8 mouse cellular contexts compared by ENCODE assay signal in genomic region chr7:34393215-34393614, GRCm38 (mm10). TPM values are rescaled to one million over a fixed set of nuclear protein-coding genes. Genes with fewer than 3 reads are reported as not detected.
DNase-seq lines count a peak whose midpoint lies in the region; ATAC-seq and TF ChIP-seq lines count a peak whose summit lies in the region.

Gene Lsm14a (minus strand): TSS chr7:34393315.

- TF ChIP-seq CTCF in kidney, postnatal 0 days (IDR thresholded peaks at IDR 0.05; ENCODE audit: low read depth) = no peak
- no peak for TF ChIP-seq CTCF in bone marrow macrophage, adult 2 months (IDR thresholded peaks at IDR 0.05; ENCODE audit: low read depth, low read length)

- no peaks in the 10 kb centered on the region for H3K27me3 ChIP-seq in kidney, postnatal 0 days (ENCODE audit: insufficient read depth, low read length)
- no peaks in the 10 kb centered on the region for H3K27me3 ChIP-seq in midbrain, embryonic 14.5 days (ENCODE audit: control insufficient read depth, insufficient read depth, low read length)

- TF ChIP-seq POLR2A in bone marrow macrophage, adult 2 months (IDR thresholded peaks at IDR 0.05; ENCODE audit: borderline replicate concordance, low read depth, low read length) = no peak

- H3K9me3 ChIP-seq in kidney, postnatal 0 days (replicated peaks; ENCODE audit: low read length) = no peaks in the 10 kb centered on the region
- no peaks in the 10 kb centered on the region for H3K9me3 ChIP-seq in midbrain, embryonic 14.5 days (ENCODE audit: control insufficient read depth, low read length)

- ATAC-seq in kidney, postnatal 0 days (replicated peaks; ENCODE audit: low FRiP score, low read depth) = no peak
- ATAC-seq in granulocyte monocyte progenitor cell, adult 5-6 weeks (replicated peaks; ENCODE audit: poor library complexity, severe bottlenecking) = no peak
- no peak for ATAC-seq in midbrain, embryonic 14.5 days (ENCODE audit: low FRiP score, low TSS enrichment)

- H3K4me1 ChIP-seq in kidney, postnatal 0 days (replicated peaks; ENCODE audit: insufficient read depth, low read length) = no peaks in the 10 kb centered on the region
- peaks cover 11% of the 10 kb centered on the region for H3K4me1 ChIP-seq in bone marrow macrophage, adult 2 months (ENCODE audit: control insufficient read depth, insufficient read depth, low read length)
- peaks cover 10% of the 10 kb centered on the region for H3K4me1 ChIP-seq in midbrain, embryonic 14.5 days (ENCODE audit: control insufficient read depth, insufficient read depth, low read length)

- no peak within 1 kb of the TSS for H3K4me2 ChIP-seq in kidney, postnatal 0 days (ENCODE audit: low read length)
- H3K4me2 ChIP-seq in midbrain, embryonic 14.5 days (ENCODE audit: low read length) = no peak within 1 kb of the TSS

- H3K9ac ChIP-seq in kidney, postnatal 0 days (ENCODE audit: low read depth, low read length) = no peak within 1 kb of the TSS
- H3K9ac ChIP-seq in midbrain, embryonic 14.5 days (replicated peaks; ENCODE audit: low read length) = no peak within 1 kb of the TSS

- no peak for DNase-seq in kidney, postnatal 0 days (ENCODE audit: low spot score)
- DNase-seq in kidney, adult 8-10 months = no peak
- DNase-seq in layer of hippocampus, postnatal 14 days (ENCODE audit: low spot score in 2 of 2) = no peak
- no peak for DNase-seq in midbrain, embryonic 14.5 days
- DNase-seq in ovary, postnatal 14 days (ENCODE audit: low spot score) = no peak
- no peak for DNase-seq in urinary bladder, adult 18-20 months (ENCODE audit: low spot score in 2 of 2)

- no peak within 1 kb of the TSS for H3K4me3 ChIP-seq in kidney, postnatal 0 days (replicated peaks; ENCODE audit: low read depth, low read length)
- no peak within 1 kb of the TSS for H3K4me3 ChIP-seq in bone marrow macrophage, adult 2 months (ENCODE audit: insufficient read depth, low read length)
- H3K4me3 ChIP-seq in midbrain, embryonic 14.5 days (replicated peaks; ENCODE audit: low read depth, low read length) = no peak within 1 kb of the TSS

- no peaks in the 10 kb centered on the region for H3K36me3 ChIP-seq in kidney, postnatal 0 days (ENCODE audit: insufficient read depth, low read length)
- no peaks in the 10 kb centered on the region for H3K36me3 ChIP-seq in midbrain, embryonic 14.5 days (ENCODE audit: control insufficient read depth, insufficient read depth, low read length)

- H3K27ac ChIP-seq in kidney, postnatal 0 days = no peak within 1 kb of the TSS
- H3K27ac ChIP-seq in bone marrow macrophage, adult 2 months (ENCODE audit: insufficient read depth, low read depth, low read length) = no peak within 1 kb of the TSS
- H3K27ac ChIP-seq in midbrain, embryonic 14.5 days (replicated peaks; ENCODE audit: low read depth, low read length) = no peak within 1 kb of the TSS

RNA-seq across cellular contexts. Expression of gene Lsm14a, which starts in this region (rescaled TPM):
- 78.7 and 82.0 TPM in 2 replicates for polyA plus RNA-seq in kidney, postnatal 0 days (2015; fragmentation: Nextera tagmentation; extraction: Ambion mirVana)
- 78.6 and 108 TPM in 2 replicates for polyA plus RNA-seq in bone marrow macrophage, adult 2 months (2012; ENCODE audit: insufficient read depth, insufficient read length, missing spikeins)
- 77.6 and 92.1 TPM in 2 replicates for total RNA-seq in granulocyte monocyte progenitor cell, adult 5-6 weeks (2014; fragmentation: Nextera tagmentation)
- total RNA-seq in granulocyte monocyte progenitor cell, adult 5-6 weeks (2017) = 53.5 and 64.4 TPM in 2 replicates
- total RNA-seq in layer of hippocampus, postnatal 14 days (2021) = 10 to 100 TPM; 71.2 to 77.8 TPM
- 46.1 and 48.9 TPM in 2 replicates for polyA plus RNA-seq in midbrain, embryonic 14.5 days (2014; fragmentation: Nextera tagmentation; extraction: Ambion mirVana)
